Mouse (Mus musculus) brain, embryonic 14.5 days (tissue): ENCODE data around the gene Tubgcp4.

ENCODE experiments used
- CTCF ChIP-seq: fragments of 200-500 bp; IDR thresholded peaks from 2 replicates; pipeline ENCODE4 v1.5.1; 2012; ENCODE audit warnings: inconsistent platforms, mild to moderate bottlenecking, moderate library complexity, borderline replicate concordance; ENCODE audit not compliant: insufficient read depth, insufficient read length; ENCODE audit errors: extremely low read depth
- POLR2A ChIP-seq: fragments of 200-500 bp; IDR thresholded peaks from 2 replicates; pipeline ENCODE4 v1.6.1; 2012; ENCODE audit warnings: mild to moderate bottlenecking, inconsistent platforms, borderline replicate concordance; ENCODE audit not compliant: poor library complexity, insufficient read depth, insufficient read length, severe bottlenecking; ENCODE audit errors: extremely low read depth

GRCm38 (mm10) chr2:121183431-121183830 is 13.0 kb downstream of the Tubgcp4 start:
- TF ChIP-seq CTCF: no peak
- no peak for TF ChIP-seq POLR2A
